Mouse (Mus musculus) stomach, embryonic 15.5 days (tissue): ENCODE data around the gene Zfp839. TPM values are rescaled to one million over a fixed set of nuclear protein-coding genes. Genes with fewer than 3 reads are reported as not detected.
A peak's percentile ranks its signal among the peaks of the same experiment; 100 is the strongest.

Experiments used
- ATAC-seq: fragments of 200-750 bp; cut with Nextera tagmentation; 2 replicates; pipeline ENCODE4 v1.8.0; 2017; ENCODE audit warnings: low read depth, moderate number of reproducible peaks, moderate TSS enrichment; ENCODE audit not compliant: insufficient read depth, low FRiP score
- H3K27ac ChIP-seq: fragments of 300-500 bp; sonication (generic); 2 replicates; pipeline ENCODE4 v1.5.1; 2015; ENCODE audit warnings: mild to moderate bottlenecking, inconsistent platforms
- H3K27me3 ChIP-seq: fragments of 300-500 bp; sonication (generic); replicated peaks from 2 replicates; pipeline ENCODE4 v1.6.1; 2015; ENCODE audit warnings: inconsistent platforms
- H3K36me3 ChIP-seq: fragments of 300-500 bp; sonication (generic); 2 replicates; pipeline ENCODE4 v1.6.1; 2015; ENCODE audit warnings: inconsistent platforms
- H3K4me1 ChIP-seq: fragments of 300-500 bp; sonication (generic); 2 replicates; pipeline ENCODE4 v1.6.1; 2015; ENCODE audit warnings: inconsistent platforms
- H3K4me2 ChIP-seq: fragments of 300-500 bp; sonication (generic); 2 replicates; pipeline ENCODE4 v1.6.1; 2015; ENCODE audit warnings: mild to moderate bottlenecking, inconsistent platforms
- H3K4me3 ChIP-seq: fragments of 300-500 bp; sonication (generic); replicated peaks from 2 replicates; pipeline ENCODE4 v1.5.1; 2015; ENCODE audit warnings: inconsistent platforms
- H3K9ac ChIP-seq: fragments of 300-500 bp; sonication (generic); 2 replicates; pipeline ENCODE4 v1.6.1; 2015; ENCODE audit warnings: inconsistent platforms
- H3K9me3 ChIP-seq: fragments of 300-500 bp; sonication (generic); 2 replicates; pipeline ENCODE4 v1.6.1; 2016; ENCODE audit warnings: inconsistent platforms
- WGBS: fragments of 180-500 bp; shearing (Covaris S2); methylation state at CpG from one replicate; pipeline ENCODE4 v1.1.7; 2015; 5-methylcytosine and 5-hydroxymethylcytosine counted together
- polyA plus RNA-seq: library from polyadenylated mRNA; unstranded; fragments of >200 nt; fragmentation: Nextera tagmentation; extraction: Ambion mirVana; gene quantifications from 2 replicates; pipeline ENCODE4 v1.2.1, GENCODE M21; 2015

The Zfp839 gene
- polyA plus RNA-seq, 1 experiment from 2014 or later = 5.7 TPM

- Histone ChIP-seq H3K9ac (peak within 1 kb of the TSS; percentile 56), H3K4me1 (peaks cover 21% of the 10 kb centered on the region), H3K4me3 (peak within 1 kb of the TSS; percentile 86), H3K36me3 (no peaks in the 10 kb centered on the region), H3K4me2 (peak within 1 kb of the TSS; percentile 93), H3K27ac (peak within 1 kb of the TSS; percentile 87), H3K27me3 (no peaks in the 10 kb centered on the region), H3K9me3 (no peaks in the 10 kb centered on the region)
- ATAC-seq = peak; percentile 99
- under 1% methylated on average over 71 of the region's 74 CpGs for WGBS
These were observed 39.3 kb downstream of the Zfp839 start, which contains the start of the genes Cinp and Tecpr2 for GRCm38 (mm10) chr12:110889036-110890020. Gene Cinp, minus strand, starts transcription at chr12:110889145. Gene Tecpr2, plus strand, starts transcription at chr12:110889264.

- H3K9me3 ChIP-seq = no peaks in the 10 kb centered on the region
- WGBS = 88% methylated on average over 1 of the region's 1 CpGs
- H3K4me2 ChIP-seq = no peak overlapping the region
- no peaks in the 10 kb centered on the region for H3K36me3 ChIP-seq
- H3K4me3 ChIP-seq = no peak overlapping the region
- H3K27me3 ChIP-seq = no peaks in the 10 kb centered on the region
- no peak overlapping the region for H3K9ac ChIP-seq
- H3K4me1 ChIP-seq = peaks cover 21% of the 10 kb centered on the region
- no peak overlapping the region for H3K27ac ChIP-seq
- ATAC-seq = no peak
These were observed 41.8 kb downstream of the Zfp839 start for GRCm38 (mm10) chr12:110891887-110892286.

GRCm38 (mm10) chr12:110902106-110902505 lies 52.1 kb downstream of the Zfp839 start:
- Histone ChIP-seq H3K4me1 (no peaks in the 10 kb centered on the region), H3K27ac (no peak overlapping the region), H3K27me3 (no peaks in the 10 kb centered on the region), H3K9me3 (no peaks in the 10 kb centered on the region), H3K4me2 (no peak overlapping the region), H3K4me3 (no peak overlapping the region), H3K36me3 (no peaks in the 10 kb centered on the region), H3K9ac (no peak overlapping the region)
- 84% methylated on average over 4 of the region's 4 CpGs for WGBS
- ATAC-seq = no peak

GRCm38 (mm10) chr12:110903536-110903935 lies 53.5 kb downstream of the Zfp839 start:
- Histone ChIP-seq H3K4me2 (no peak overlapping the region), H3K9ac (no peak overlapping the region), H3K27ac (no peak overlapping the region), H3K4me1 (no peaks in the 10 kb centered on the region), H3K27me3 (no peaks in the 10 kb centered on the region), H3K36me3 (no peaks in the 10 kb centered on the region), H3K4me3 (no peak overlapping the region), H3K9me3 (no peaks in the 10 kb centered on the region)
- ATAC-seq = no peak
- WGBS = 90% methylated on average over 2 of the region's 2 CpGs

GRCm38 (mm10) chr12:110907845-110908244 lies 57.8 kb downstream of the Zfp839 start:
- no peak overlapping the region for H3K4me2 ChIP-seq
- no peak overlapping the region for H3K9ac ChIP-seq
- 68% methylated on average over 3 of the region's 3 CpGs for WGBS
- no peak for ATAC-seq
- H3K27ac ChIP-seq = no peak overlapping the region
- no peaks in the 10 kb centered on the region for H3K27me3 ChIP-seq
- H3K36me3 ChIP-seq = no peaks in the 10 kb centered on the region
- no peaks in the 10 kb centered on the region for H3K9me3 ChIP-seq
- no peaks in the 10 kb centered on the region for H3K4me1 ChIP-seq
- no peak overlapping the region for H3K4me3 ChIP-seq

GRCm38 (mm10) chr12:110909962-110910361 lies 59.9 kb downstream of the Zfp839 start:
- Histone ChIP-seq H3K27me3 (no peaks in the 10 kb centered on the region), H3K9ac (no peak overlapping the region), H3K4me2 (no peak overlapping the region), H3K4me1 (no peaks in the 10 kb centered on the region), H3K27ac (no peak overlapping the region), H3K36me3 (no peaks in the 10 kb centered on the region), H3K9me3 (no peaks in the 10 kb centered on the region), H3K4me3 (no peak overlapping the region)
- 98% methylated on average over 2 of the region's 2 CpGs for WGBS
- ATAC-seq = no peak

GRCm38 (mm10) chr12:110915761-110916160 lies 65.7 kb downstream of the Zfp839 start:
- H3K9me3 ChIP-seq = no peaks in the 10 kb centered on the region
- 72% methylated on average over 9 of the region's 9 CpGs for WGBS
- no peak overlapping the region for H3K4me2 ChIP-seq
- H3K9ac ChIP-seq = no peak overlapping the region
- no peak overlapping the region for H3K27ac ChIP-seq
- H3K27me3 ChIP-seq = no peaks in the 10 kb centered on the region
- H3K4me1 ChIP-seq = no peaks in the 10 kb centered on the region
- peaks cover 6% of the 10 kb centered on the region; the same call in 1 of the 2 replicates for H3K36me3 ChIP-seq
- H3K4me3 ChIP-seq = no peak overlapping the region
- no peak for ATAC-seq

Other genes with a start within 250 kb of the Zfp839 start
- 41.5 and 41.9 TPM in 2 replicates for gene Dync1h1, start 248.8 kb upstream of the Zfp839 start, polyA plus RNA-seq
- gene 1700001K19Rik, start 167.6 kb upstream of the Zfp839 start, polyA plus RNA-seq = 0.14 TPM in 1 of 2 replicates, not detected in the other
- gene Hsp90aa1, start 147.5 kb upstream of the Zfp839 start, polyA plus RNA-seq = 815 and 840 TPM in 2 replicates
- gene Wdr20, start 112.3 kb upstream of the Zfp839 start, polyA plus RNA-seq = 24.0 and 25.3 TPM in 2 replicates
- 2.5 and 3.3 TPM in 2 replicates for gene Mok, start 9.3 kb upstream of the Zfp839 start, polyA plus RNA-seq
- 71.0 TPM in 2 replicates for gene Cinp, start 38.9 kb downstream of the Zfp839 start, polyA plus RNA-seq
- gene Tecpr2, start 39.0 kb downstream of the Zfp839 start, polyA plus RNA-seq = 3.3 and 3.8 TPM in 2 replicates
- gene Ankrd9, start 128.8 kb downstream of the Zfp839 start, polyA plus RNA-seq = 16.6 and 20.9 TPM in 2 replicates
- gene Rcor1, start 189.1 kb downstream of the Zfp839 start, polyA plus RNA-seq = 11.6 and 12.3 TPM in 2 replicates